Mouse (Mus musculus): ENCODE measurements around the gene Cbln4.

Gene Cbln4

DNA sequence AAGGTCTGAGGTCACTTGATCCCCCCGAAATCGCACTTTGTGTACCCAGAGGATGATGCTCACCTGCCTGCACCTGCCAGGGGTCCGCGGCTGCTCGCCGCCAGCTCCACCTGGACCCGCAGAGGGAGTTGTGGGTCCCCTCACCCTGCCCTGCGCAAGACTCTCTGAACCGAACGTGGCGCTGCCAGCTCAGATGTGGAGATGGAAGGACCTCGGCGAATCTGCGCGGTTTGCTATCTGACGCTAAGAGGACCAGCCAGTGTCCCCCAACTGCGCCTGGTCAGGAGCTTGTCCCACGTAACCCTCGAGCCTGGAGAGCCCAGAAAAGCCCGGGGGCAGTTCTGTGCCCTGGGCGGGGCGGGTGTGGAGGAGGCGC is at the start of gene Cbln4:
Gene Cbln4 (minus strand): TSS at position 232 of the 376 bp plus-strand sequence.
- no peak for DNase-seq

DNA sequence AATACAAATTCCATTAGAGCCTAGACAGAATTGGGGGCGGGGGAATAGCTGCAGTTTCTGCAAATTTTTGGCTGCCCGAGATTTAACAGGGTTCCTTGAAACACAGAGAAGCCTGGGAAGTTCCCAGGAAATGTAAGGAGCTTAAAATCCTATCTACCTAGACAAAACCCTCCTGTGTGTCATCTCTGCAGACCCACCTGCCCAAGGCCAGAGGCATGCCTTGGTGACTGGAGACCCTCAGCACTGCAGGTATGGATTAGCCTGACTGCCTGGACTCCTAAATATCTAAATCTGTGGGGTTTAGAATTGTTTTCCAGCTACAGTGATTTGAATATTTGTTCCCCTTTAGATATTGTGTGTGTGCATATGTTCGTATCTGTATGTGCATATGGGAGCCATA is 35.3 kb upstream of the Cbln4 start:
- no peak for DNase-seq

DNA sequence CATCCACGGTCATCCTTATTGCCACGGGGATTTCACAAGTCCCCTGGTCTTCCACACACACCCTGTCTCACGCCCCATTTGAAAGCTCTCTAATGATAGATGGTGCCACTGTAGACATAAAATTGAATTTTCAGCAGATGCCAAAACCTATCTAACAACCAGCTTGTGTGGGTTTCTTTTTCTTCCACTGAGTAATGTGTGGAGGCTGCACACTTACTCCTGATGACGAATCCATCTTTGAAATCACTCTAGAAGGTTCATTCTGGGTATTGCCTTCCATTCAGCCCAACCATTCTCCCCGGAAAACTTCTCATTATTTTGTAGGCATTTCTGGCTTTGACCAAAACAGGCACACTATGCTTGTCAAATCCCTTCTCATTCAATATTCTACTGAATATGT is 33.0 kb upstream of the Cbln4 start:
- DNase-seq = no peak

DNA sequence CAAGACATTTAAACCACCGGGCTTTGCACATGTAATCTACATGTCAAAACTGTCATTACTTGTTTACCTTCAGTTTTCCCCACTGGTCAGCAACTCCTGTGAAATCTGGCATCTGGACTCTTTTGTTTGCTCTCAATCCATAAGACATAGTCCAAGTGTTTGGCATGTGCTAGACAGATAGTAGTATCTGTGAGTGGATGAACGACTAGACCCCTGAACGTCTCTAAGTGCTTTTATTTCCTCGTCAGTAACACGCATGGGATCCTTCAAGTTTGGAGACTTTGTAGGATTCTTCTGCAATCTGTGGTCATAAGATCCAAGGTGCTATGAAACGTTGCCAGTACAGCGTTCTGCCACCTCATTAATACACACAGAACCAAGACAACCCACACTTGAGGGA is 19.6 kb upstream of the Cbln4 start:
- no peak for DNase-seq

DNA sequence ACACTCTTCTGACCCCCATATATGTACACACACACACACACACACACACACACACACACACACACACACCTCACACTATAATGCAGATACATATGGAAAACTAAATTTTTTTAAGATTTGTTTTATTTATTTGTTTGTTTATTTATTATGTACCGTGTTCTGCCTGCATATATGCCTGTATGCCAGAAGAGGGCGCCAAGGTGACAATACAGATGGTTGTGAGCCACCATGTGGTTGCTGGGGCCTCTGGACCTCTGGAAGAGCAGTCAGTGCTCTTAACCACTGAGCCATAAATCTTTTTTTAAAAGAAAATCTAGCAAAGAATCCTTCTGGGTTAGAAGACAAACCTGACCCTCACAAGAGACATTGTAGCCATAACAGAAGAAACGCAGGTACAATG is 16.5 kb upstream of the Cbln4 start:
- no peak for DNase-seq

DNA sequence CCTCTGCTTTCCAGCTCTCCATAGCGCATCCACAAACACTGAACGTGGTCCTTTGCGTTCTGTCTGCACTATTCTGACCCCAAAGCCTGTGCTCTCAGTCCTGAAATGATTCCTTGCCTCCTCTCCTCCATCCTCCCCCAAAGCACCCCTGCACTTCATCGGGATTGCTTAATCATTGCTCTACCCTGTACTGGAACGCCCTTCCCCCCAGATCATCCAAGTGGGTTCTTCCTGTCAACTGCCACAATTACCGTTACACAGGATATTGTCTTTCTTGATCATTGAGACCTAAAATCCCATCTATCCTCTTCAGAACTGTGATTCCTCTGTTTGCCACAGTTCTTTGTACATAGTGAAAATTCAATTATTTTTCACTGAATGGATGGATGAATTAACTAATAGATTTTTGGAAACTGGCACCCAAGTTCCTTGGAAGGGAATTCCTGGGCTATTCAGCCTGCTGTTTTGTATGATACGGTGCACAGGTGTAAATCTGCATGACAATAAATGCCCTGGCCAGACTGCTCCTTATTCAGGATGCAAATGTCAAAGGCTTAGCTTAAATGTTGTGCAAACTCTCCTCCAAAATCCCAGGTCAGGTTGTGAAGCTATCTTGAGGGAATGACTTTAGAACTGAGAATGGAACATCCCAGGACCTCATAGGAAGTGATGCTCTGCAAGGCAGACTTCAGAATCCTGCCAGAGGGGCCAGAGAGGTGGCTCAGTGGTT is 15.8 kb upstream of the Cbln4 start:
- no peak for DNase-seq

DNA sequence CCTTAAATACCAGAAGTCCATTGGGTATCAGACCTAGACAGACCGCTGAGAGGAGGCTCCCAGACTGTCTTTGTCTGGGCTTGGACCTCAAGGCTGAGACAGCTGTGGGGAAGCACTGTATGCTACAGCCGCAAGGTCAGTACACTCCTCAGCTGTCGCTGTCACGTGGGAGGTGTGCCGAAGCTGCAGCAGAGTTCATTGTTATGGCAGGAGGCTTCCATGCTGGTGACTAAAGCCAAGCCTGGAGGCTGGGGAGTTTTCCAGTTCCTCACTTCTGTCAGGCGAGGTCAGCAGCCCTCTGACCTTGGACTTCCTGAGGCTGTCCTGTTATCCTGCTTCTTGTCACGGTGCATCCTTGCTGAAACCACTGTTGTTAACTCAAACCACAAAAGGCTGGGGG is 2.7 kb upstream of the Cbln4 start:
- no peak for DNase-seq

DNA sequence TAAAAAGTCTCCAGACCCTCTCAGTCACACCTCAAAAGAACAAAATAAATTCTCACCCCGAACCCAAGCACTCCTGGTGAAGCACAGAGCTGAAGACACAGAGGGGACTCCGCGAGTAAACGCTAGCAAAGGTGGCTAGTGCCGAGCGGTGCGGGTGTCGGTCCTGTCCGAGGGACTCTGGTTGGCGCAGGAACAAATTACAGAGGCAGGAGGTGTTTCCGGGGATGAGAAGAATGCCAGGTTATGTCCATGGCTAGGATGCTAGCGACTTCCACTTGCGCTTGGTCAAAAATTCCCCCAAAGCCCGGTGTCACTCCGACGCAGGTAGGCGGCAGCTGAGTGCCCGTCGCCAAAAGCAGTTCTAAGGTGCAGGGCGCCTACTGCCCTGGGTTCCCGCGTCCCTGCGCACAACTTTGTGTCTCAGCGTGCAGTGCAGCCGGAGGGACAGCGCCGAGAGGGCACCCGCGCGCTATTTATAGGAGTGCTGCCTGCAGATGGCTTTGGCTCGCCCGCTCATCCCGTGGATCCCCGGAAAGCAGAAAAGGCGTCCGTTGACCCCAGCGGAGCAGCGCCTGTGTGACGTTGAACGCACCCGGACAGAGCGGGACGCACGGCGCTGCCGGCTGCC is 545 bp downstream of the Cbln4 start:
- no peak for DNase-seq

DNA sequence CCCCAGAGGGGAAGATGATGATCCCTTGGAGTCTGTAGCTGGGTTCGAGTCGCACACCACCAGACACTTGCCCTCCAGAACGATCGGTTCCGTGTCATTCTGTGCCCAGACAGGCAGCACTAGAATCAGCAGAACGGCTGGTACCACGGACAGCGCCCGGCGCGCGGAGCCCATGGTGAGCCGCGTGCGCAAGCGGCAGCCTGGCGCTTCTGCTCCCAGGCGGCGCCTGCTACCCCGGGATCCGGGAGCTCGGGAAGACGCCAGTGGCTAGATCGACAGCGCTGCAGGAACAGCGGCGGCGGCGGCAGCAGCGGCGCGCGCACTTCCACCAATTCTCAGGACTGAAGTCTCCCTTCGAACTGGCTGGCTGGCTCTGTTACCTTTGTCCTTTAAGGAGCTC is 1.1 kb downstream of the Cbln4 start:
- no peak for DNase-seq

DNA sequence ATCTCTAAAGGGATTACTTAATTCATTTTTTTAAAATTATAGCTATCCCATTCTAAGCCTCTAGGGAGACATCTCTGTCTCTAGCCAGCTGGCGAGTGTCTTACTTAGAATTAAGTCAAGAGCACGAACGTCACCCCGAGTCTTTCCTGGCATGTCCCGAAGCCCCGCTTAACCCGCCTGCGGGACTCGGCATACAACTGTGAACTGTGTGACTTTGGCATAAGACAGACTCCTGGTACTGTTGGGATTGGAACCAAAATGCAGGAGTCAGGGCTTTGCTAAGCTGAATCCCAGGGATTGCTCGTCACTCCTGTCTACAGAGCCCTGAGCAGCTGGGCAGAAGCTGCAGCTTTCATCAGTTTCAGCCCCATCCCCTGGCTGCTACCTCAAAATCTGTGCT is 2.4 kb downstream of the Cbln4 start:
- no peak for DNase-seq

DNA sequence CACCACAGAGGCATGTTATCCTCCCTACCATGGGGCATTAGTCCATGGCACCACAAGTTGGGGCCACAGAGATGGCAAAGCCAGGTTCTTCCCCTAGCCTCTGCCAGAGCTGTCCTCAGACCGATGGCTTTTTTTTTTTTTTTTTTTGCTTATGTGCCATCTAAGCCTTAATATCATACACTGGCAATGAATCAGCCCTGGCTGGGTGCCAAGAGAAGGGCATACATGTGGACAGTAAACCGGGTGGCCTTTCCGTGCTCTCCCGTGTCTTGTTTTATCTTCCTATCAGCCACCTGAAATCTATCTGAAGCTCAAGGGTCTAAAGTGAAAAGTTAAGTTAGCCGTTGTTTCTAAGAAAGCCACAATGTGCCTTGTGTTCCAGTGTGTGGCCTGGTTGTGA is 3.7 kb downstream of the Cbln4 start:
- DNase-seq = no peak

DNA sequence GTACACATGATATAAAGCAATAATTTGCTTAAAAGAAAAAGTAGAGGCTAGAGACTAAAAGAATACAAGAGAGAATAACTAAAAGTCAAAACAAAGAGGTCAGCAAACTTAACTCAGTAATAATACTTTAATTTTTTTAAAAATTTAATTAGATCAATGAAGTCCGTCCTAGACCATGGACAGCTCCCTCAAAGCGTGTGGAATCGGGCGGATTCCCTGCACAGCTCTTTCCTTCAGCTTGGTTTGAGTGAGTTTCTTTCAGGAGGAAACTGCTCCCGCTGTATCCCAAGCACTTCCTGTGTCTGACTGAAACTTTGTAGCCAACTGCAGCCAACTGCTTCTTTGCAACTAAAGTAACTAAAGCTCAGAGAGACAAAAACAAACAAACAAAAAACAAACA is 9.0 kb downstream of the Cbln4 start:
- DNase-seq = no peak

DNA sequence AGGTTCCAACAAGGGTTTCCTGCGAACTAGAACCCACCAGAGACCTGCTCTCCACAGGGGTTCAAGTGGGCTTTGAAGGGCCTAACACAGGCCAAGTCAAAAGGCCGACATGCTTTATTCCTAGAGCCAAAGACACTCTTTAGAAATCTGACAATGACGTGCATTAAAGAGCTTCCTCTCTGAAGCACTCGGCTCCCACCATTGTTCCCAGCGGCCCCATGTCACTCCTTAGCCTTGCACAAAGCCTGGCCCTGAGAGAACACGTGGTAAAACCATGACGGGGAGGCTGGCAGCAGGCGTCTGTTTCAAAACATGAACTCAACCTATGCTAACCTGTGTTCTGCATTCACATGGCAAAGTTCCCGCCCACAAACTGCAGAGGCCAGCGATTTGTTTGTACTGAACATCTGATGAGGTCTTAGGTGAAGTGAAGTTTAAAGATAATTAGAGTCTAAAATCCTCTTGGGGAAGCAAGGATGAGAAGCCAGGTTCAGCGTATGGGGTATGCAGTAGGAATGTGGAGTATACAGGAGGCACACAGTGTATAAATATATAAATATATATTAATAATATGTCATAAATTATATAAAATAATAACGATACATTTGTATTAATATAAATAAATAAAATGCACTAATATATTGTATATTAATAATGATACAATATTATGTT is 17.7 kb downstream of the Cbln4 start:
- no peak for DNase-seq

DNA sequence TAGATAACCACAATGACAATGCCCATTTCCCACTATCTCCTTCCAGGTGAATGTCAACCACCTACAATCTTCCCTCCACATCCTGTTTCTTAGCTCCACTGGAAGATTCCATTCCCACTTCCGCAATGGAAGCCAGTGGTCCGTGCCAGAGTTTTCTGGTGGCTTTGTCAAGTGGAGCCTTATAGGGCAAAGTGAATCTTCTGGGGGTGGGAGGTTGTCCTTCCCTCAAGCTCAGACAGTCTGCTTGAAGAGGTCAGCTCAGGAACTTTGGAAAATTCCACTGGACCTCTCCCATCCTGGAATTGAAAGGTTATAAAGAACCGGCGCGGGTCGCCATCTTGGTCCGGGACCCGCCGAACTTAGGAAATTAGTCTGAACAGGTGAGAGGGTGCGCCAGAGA is 36.5 kb downstream of the Cbln4 start:
- no peak for DNase-seq

DNA sequence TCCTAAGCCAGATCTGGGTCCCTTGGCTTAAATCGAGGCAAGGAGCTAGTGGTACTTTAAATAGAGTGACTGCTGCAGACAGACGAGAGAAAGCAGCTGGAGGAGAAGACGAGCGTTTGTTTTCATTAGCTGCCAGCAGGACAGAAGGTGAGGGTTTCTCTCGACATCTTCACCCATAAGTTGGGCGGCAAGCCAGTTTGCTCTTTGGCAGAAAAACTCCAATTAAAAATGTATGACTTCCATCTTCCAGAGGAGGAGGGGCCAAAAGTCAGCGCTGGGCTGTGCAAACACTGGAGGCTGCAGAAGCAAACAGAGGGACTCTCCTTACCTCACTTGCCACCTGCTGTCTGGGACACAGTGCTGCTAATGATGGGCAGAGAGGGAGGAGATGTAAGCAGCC is 37.3 kb downstream of the Cbln4 start:
- no peak for DNase-seq

DNA sequence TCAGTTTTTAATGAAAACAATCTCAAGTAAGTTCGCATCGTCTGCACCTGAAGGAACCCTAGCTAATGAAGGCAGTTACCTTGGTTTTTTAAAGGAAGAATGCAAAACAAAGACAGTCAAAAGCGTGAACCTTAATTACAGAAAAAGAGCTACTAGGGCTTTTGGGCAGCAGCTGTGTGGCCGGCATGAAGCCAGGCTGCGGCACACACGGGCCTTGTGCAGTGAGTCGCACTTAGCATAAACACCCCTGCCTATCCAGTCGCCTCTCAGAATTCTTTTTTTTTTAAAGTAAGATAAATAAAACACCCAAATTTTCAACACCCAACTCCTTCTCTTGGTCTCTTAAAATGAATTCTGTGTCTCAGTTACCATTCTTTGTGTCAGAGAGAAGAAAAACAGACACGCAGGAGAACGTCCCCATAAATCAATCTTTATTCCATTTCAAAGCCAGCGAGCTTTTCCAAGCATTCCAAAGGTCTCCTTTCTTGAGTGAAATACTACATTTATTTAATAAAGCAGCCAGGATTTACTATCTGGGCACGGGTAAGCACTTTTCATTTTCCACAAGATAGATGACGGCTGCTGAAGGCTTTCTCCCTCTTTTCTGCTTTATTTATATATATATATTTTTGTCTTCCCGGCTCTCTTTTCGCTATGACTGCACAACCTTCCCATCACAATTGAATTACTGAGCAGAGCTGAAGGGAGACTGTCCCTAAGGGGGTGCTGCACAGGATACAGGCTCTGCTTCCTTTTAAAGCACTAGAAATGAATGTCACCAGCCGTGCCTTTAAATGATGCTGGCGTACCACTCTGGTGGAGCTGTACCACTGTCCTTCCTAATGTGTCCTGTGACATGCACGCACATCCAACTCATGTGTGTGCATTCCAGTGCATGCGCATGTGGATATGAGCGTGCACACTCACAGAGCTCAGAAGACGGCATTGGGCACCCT is 39.0 kb downstream of the Cbln4 start:
- no peak for DNase-seq

DNA sequence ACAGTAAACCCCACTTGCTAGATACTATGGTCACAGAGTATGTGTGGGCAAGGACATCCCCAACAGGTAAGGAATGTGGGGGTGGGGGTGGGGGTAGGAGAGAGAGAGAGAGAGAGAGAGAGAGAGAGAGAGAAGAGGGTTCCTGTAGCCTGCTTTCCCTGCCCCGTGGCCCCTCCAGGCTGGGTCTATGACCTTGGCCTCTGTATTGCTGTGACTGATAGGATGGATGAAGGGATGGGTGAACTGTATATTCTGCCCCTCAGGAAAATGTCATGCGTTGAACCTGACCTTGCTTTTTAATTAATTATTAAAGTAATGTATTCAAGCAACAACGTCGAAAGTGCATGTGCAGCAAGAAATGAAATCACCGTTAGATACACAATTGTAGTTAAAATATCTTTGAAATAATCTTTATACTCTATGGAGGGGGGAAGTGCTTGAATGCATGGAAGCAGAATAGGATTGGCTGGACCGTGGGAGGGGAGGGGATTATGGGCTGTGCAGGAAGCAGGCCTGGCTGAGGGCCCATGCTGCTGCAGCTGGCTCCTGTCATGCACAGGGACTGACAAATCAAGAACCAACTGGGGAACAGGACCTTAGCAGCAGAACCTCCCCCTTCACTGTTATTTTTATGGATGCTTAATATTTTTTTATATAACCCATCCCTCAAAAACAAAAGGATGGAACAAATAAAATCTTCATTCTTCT is 46.1 kb downstream of the Cbln4 start:
- no peak for DNase-seq

DNA sequence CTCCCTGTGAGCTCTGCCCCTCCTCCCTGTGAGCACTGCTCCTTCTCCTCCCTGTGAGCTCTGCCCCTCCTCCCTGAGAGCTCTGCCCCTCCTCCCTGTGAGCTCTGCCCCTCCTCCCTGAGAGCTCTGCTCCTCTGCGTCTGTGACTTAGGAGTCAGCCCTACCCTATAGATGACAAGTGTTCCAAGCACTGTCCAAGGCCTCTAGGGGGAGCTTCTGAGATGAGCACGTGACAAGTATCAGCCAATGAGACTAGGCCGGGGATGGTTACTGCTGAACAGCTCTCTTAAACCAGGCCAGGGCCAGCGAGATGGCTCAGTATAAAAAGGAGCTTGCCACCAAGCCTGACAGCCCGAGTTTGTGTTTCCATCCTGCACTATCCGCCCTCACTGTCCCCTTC is 48.4 kb downstream of the Cbln4 start:
- no peak for DNase-seq

DNA sequence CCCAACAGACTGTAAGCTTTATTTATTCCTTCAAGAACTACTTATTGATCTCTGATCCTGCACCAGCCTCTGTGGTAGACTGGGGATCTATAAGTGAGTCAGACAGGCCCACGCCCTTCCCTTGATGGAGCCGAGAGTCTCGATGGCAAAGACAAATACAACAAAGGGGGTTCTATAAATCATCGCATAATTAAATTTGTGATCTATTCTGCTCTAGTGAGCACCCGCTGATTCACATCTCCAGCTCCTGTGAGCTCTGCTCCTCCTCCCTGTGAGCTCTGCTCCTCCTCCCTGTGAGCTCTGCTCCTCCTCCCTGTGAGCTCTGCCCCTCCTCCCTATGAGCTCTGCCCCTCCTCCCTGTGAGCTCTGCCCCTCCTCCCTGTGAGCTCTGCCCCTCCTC is 49.0 kb downstream of the Cbln4 start:
- DNase-seq = no peak

DNA sequence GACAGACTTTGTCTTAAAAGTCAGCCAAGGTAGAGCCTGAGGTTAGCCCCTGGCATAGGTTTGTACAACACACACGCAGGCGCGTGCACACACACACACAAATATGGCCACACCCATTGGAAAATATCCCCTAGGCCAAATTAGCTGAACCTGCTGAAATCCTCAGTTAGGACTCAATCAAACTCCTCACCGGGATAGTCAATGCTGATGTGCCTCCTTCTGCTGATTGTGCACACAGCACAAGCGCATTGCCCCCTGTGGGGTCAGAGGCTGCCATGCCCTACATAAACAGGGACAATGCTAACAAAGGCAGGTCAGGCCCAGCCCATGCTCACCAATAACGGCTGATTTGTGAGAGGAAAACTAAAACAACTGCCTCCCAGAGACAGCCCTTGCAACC is 56.6 kb downstream of the Cbln4 start:
- no peak for DNase-seq

Measured in thymus, adult 18-20 months (tissue).